Mouse (Mus musculus) MEL (cell line): ENCODE data around the gene Osbpl5.

Experiments used
- BHLHE40 ChIP-seq: IDR thresholded peaks from 2 replicates; pipeline ENCODE4 v1.6.1; 2012; ENCODE audit warnings: low read depth, mild to moderate bottlenecking, inconsistent platforms, low read length, improper control_type of control experiment, borderline replicate concordance
- CHD1 ChIP-seq: IDR thresholded peaks from 2 replicates; pipeline ENCODE4 v1.6.1; 2012; ENCODE audit warnings: low read depth, mild to moderate bottlenecking, inconsistent platforms, low read length, improper control_type of control experiment
- CTCF ChIP-seq, 3 experiments: IDR thresholded peaks in 2 of 3; conservative IDR thresholded peaks in 1 of 3; 2 replicates each; pipeline ENCODE4 v1.5.1; 2011 to 2012; ENCODE audit warnings: low read length in 3 of 3, low read depth in 2 of 3, mild to moderate bottlenecking in 2 of 3, improper control_type of control experiment in 1 of 3, inconsistent platforms in 1 of 3, mixed read lengths in 1 of 3, moderate library complexity in 1 of 3; ENCODE audit not compliant: control insufficient read depth in 1 of 3, insufficient read depth in 1 of 3, poor library complexity in 1 of 3, severe bottlenecking in 1 of 3
- MAFK ChIP-seq: IDR thresholded peaks from 2 replicates; pipeline ENCODE4 v1.6.1; 2011; ENCODE audit warnings: low read depth, mild to moderate bottlenecking, low read length, improper control_type of control experiment, borderline replicate concordance
- POLR2A ChIP-seq, 2 experiments: IDR thresholded peaks; 2 replicates each; pipeline ENCODE4 v1.6.1; 2011 to 2012; ENCODE audit warnings: low read length in 2 of 2, mild to moderate bottlenecking in 2 of 2, control low read depth in 1 of 2, improper control_type of control experiment in 1 of 2, low read depth in 1 of 2, moderate library complexity in 1 of 2; ENCODE audit not compliant: control insufficient read depth in 1 of 2, insufficient read depth in 1 of 2, poor library complexity in 1 of 2

DNA sequence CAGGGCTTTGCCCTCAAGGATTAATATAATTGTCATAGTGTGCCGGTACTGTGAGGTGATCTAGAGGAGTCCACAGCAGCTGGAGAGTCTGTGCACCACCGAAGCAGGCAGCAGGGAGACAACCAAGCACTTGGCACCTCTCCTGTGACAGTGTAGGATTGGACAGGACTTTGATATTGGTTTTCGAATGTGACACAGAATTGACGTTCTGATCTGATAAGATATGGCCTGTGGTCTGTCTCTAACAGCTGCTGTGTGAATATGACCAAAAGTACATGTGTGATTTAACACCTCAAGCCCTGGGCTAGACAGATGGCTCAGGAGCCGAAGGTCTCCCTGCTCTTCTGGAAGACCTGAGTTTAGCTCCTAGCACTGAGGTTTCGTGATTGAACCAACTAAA, 11.5 kb upstream of the Osbpl5 start:
- TF ChIP-seq CTCF (IDR thresholded peaks at IDR 0.05 in 2 of 3, conservative IDR thresholded peaks at IDR 0.05 in 1 of 3; ENCODE audit: control insufficient read depth in 1 of 3, insufficient read depth in 1 of 3, low read depth in 2 of 3, low read length in 3 of 3, poor library complexity in 1 of 3, severe bottlenecking in 1 of 3), result no peak
- TF ChIP-seq MAFK, result no peak
- no peak for TF ChIP-seq POLR2A (IDR thresholded peaks at IDR 0.05; ENCODE audit: control insufficient read depth in 1 of 2, insufficient read depth in 1 of 2, low read depth in 1 of 2, low read length in 2 of 2, poor library complexity in 1 of 2)
- no peak for TF ChIP-seq CHD1
- TF ChIP-seq BHLHE40, result no peak
